Mouse (Mus musculus): ENCODE measurements around the gene Cc2d2b.
A peak's percentile ranks its signal among the peaks of the same experiment; 100 is the strongest.

Gene Cc2d2b

DNA sequence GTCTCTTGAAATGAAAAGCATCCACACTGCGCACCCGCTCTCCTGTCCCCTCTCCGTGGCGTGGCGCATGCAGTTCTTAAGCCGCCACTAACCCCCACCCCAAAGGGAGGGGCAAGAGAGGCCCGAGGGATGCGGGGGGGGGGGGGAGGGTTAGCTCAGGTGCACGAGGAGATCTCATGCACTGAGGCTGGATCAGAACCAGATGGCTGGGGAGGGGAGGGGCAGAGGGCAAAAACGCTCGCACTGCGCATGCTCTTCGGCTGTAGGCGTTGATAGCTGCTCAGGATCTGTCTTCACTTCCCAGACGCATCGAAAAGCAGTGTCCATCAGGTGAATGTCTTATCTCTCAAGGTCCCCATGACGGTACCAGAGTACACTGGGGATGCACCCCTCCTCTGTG, at the start of gene Cc2d2b:
Gene Cc2d2b (plus strand): TSS at position 195 of the 400 bp plus-strand sequence.
- ATAC-seq (ENCODE audit: insufficient number of reproducible peaks, low FRiP score, low TSS enrichment): no peak

DNA sequence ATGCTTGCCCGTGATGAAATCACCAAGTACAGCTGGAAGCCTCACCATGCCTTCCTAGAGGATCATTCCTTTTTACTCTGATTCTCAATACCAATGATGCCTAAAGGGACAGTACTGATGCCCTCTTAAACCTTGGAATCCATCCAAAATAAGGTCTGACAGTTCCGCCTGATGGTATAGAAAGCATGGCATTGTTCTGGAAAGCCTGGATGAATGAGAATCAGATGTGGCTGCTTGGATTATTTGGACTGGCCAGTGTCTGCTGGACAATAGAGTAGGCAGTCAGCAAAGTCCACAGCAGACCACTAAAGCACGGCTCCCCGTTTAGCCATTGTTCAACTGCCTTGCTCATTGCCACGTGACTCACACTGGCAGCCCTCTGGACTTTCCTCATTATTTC, 48.7 kb upstream of the Cc2d2b start:
- no peak for ATAC-seq (ENCODE audit: insufficient number of reproducible peaks, low FRiP score, low TSS enrichment)

DNA sequence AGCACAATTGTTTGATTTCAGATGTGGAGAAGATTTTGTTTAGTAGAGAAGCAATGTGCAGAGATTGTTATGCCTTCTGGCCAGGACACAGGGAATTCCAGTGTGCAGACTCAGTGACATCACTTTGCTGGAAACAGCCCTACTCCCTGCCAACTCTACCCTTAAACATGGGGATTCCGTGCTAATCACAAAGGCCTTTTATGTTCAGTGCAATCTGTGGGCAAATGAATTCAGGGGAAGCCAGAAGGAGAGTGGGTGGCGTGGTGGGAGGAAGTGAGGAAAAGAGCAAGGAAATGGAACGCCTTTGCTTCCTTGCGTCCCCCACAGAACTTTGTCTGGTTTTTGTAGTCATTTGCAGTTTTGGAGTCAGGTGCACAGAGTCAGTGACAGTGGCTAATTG, 46.1 kb upstream of the Cc2d2b start:
- no peak for ATAC-seq (ENCODE audit: insufficient number of reproducible peaks, low FRiP score, low TSS enrichment)

DNA sequence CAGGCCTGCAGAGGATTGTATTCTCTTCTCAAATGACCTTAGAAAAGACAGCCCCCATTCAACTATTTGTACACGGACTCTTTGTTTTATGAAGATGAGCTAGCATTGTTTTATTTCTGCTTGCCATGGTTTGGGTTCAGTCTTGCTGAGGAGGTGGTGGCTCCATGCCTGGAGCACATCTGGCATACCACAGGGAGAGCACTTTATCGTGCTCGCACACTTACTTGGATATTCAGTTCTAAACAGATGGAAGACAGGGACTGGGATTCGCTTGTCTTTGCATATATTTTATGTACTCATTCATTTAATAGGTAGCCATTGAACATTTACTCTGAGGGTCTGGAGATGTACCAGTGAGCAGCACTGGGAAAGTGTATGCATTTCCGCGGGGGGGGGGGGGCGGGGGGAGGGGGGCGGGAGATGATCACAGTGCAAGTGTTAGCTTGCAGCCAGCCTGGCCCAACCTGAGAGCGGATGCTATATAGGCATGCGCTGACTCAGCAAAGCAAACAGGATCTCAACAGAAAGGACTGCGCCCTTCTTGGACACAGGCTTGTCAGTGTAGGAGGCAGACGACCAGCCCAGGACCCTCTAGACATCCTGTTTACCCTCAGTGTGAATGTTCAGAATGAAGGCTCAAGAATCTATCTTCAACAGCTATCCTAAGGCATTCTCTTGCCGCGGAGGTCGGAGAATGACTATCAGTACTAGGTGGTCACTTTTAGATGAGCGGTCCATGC, 35.5 kb upstream of the Cc2d2b start:
- no peak for ATAC-seq (ENCODE audit: insufficient number of reproducible peaks, low FRiP score, low TSS enrichment)

DNA sequence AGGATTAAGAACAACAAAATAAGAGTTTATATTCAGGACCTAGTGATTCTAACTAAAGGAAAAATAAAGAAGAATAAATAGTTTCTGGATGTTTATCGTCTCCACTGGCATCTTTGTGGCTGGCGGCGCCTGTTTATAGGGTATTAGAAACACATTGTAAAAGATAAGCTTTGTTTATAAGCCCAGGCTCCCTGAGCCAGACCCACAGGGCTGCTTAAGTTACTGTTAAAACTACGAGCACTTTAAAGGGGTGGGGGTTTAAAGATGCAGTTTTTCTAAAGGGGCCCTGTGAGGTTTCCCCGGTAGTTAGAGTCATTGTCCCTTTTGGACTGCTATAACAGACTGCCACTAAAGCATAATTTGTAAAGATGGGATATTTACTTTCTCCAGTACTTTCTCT, 33.9 kb upstream of the Cc2d2b start:
- ATAC-seq (ENCODE audit: insufficient number of reproducible peaks, low FRiP score, low TSS enrichment): no peak

DNA sequence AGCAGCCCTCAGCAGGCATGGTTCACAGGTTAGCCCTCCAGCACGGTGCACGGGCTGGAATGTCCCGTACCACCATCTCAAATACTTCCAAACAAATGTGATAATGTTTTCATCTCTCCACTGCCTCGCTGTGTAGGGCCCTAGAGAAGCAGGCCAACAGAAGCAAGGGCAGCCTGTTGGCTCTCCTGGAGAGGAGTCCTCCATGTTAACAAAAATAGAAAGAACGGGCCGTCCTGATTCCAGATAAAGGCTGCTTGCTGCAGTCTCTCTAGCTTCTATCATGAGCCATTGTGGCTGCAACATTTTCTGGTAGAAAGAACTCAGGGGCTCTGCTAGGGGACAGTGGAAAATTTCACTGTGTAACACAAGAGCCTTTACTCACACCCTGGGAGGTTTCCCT, 31.6 kb upstream of the Cc2d2b start:
- no peak for ATAC-seq (ENCODE audit: insufficient number of reproducible peaks, low FRiP score, low TSS enrichment)

DNA sequence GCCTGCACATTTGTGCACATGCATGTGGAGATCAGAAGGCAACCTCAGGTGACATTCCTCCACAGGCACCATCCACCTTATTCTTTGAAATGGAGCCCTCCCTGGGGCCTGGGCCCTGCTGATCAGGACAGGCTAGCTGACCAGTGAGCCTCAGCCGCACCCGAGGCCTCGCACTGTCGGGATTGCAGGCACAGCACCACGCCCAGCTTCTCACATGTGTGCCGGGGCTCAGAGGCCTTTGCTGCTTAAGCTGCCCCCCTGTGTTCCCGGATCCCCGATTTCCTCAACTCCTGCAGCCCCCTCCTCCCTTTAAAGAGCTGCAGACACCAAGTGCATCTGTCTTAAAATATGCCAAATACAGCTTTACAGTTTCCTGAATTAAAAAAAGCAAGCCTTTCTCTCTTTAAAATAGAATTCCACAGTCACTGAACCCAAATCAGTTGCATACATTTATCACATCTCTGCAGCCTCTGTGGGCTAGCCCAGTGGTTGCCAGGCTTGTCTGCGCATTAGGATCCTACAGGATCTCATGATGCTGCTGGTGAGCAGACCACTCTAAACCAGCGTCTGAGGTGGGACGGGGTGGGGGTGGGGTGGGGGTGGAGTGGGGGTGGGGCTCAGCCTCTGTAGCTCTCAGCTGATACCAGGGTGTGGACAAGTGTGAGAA, 29.0 kb upstream of the Cc2d2b start:
- ATAC-seq (ENCODE audit: insufficient number of reproducible peaks, low FRiP score, low TSS enrichment): no peak

DNA sequence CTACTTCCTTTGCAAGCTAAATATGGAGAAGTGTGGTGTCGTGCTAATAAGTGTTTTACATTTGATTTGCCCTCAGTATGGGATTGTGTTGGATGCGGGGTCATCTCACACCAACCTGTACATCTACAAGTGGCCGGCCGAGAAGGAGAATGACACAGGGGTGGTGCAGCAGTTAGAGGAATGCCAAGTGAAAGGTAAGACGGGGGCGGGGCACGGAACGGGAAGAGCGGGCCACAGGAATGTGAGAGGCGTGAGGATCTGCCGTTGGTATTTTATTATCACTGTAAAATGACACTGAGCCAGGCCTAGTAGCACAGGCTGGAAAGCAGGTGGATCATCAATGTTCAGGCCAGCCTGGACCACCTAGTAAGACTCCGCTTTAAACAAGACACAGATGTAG, 28.2 kb upstream of the Cc2d2b start:
- ATAC-seq (ENCODE audit: insufficient number of reproducible peaks, low FRiP score, low TSS enrichment): no peak

DNA sequence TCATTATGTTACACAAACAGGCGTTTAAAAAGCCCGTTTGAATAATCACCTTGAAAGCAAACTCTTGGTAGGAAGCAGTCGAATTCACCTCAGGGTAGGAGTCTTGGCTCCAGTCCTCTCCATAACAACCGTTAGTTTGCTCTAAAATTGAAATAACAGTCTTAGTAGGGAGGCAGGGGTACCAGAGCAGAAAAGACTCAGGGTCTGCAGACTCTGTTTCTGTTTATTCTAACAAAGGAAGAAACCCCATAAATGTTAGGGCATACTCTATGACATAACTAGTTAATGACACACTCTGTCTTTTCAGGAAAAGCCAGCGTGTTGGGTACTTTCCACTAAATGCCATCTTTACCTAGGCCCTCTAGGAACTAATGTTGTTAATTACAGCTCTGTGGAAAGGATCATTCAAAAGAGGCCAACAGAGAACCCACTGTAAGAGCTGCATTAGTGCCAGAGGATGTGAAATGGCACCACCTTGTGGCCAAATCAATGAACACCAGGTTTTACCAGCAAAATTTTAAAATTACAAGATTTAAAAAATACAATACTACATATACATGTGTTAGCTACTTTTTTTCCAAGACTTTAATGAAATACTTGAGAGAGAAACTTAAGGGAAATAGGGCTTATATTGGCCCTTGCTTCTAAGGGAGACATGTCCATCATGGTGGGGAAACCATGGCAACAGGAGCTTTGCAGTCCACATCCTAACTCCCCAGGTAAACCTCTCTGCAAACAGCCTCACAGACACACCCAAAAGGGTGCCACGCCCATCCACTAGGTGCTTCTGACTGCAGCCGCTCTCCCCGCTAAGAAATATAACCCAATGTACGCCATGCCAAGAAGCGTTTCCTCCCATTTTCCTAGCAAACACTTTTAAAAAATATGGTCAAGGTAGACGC, 26.2 kb upstream of the Cc2d2b start:
- ATAC-seq (ENCODE audit: insufficient number of reproducible peaks, low FRiP score, low TSS enrichment): peak; percentile 51; the same call in 1 of the 2 replicates

DNA sequence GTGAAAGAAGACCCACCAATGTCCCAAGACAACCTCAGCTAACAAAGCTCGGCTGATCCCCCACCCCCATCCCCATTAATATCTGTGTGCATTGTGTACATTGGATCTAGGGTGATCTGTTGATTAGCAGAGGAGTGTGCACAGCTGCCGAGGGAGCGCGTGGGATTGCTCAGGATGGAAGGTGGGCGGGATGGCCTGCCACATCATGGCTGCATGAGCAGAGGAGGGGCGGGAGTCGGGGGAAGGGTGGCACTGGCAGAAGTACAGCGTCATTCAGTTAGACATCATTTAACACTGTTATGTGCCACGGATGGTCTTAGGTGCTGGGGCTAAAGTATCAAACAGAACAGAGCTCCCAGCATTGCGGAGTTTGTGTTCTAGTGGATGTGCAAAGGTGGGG, 25.0 kb upstream of the Cc2d2b start:
- no peak for ATAC-seq (ENCODE audit: insufficient number of reproducible peaks, low FRiP score, low TSS enrichment)

DNA sequence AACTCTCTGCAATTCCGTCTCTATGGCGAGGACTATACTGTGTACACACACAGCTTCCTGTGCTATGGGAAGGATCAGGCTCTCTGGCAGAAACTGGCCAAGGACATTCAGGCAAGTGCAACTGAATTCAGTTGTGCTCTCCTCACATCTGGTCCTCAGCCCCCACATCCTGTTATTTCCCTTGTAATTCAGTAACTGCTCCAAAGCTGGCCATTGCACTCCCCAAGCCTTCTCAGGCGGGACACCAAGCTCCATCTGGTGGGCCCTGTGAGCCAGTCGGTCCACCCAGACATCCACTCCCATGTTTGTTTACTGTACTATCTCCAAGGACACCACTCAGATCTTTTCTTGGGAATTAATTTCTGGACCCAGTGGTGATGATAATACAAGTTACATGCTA, 22.4 kb upstream of the Cc2d2b start:
- no peak for ATAC-seq (ENCODE audit: insufficient number of reproducible peaks, low FRiP score, low TSS enrichment)

DNA sequence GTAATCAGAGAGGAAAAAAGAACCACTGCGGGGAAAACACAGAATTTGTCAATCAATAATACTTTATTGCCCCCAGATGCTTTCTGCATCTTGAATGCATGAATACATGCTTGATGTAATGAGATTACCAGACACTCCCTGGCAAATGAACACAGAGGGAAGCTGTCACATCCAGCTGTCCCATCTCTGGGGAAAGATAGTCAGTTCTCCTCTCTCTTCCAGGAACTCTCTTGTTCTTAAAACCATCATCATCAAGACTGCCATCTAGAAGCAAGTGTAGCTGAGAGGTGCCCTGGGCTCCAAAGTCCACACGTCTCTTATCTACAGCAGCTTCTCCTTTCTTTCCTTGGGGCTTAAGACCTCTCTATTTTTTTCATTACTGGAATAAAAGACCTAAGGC, 21.9 kb upstream of the Cc2d2b start:
- no peak for ATAC-seq (ENCODE audit: insufficient number of reproducible peaks, low FRiP score, low TSS enrichment)

DNA sequence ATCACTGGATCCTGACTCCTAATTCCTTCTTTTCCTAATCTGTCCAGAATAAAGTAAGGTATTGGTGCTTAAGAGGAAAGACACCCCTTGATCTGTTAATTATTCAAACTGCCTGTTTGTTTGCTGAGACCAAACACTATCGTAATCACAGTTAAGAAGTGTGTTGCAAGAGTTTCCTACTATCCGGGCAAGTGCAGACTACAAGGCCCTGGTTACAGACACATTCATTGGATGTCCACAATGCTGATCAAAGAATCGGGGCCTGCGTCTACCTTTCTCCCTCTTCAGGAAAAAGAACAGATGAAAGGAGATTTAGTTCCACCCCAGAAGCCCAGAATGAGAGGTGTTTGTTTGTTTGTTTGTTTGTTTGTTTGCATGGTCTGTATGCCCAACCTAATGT, 20.3 kb upstream of the Cc2d2b start:
- ATAC-seq (ENCODE audit: insufficient number of reproducible peaks, low FRiP score, low TSS enrichment): no peak

DNA sequence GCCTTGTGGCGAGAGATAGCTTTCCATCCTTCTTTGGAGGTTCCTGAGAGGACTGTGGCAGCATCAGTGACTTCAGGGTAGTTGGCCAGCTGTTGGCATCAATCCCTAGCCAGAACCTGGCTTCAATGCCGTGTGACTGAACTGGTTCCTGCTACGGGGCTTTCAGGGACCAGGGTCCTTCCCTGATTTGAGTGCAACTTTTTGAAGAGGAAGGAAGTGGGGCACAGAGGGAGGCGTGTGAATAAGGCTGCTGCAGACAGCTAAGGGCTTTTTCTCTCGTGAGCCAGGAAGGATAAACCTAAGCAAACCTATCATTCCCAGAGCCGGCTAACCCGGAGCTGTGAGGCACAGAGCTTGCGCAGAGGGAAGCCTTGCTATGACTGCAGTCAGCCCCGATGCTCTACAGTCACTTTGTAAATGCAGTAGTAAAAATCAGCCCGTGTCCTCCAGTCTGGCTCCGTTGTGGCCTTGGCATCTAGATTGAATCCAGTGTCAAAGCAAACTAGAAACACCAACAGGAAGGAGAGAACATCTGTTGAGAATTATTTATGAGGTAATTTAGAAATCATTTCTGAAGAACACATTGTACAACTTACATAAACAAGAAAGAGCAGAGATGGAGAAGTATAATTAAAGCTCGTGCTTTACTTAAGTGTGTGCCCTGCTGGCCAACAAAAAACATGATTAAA, 19.7 kb upstream of the Cc2d2b start:
- ATAC-seq (ENCODE audit: insufficient number of reproducible peaks, low FRiP score, low TSS enrichment): no peak

DNA sequence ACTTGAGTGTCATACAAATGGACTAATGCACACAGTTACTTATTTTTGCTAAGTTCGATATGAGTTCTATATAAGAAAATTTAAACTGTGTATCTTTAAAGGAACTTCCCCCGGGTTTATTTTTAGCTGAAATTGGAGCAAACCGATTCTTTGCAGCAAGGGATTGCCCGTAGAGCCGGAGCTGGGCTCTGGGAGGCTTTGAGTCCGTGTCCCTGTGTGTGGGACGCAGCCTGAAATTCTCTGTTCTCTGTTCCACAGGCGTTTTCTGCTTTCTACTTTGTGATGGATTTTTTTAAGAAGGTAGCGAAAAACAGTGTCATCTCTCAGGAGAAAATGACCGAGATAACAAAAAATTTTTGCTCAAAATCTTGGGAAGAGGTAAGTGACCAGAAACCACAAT, 15.1 kb upstream of the Cc2d2b start:
- ATAC-seq (ENCODE audit: insufficient number of reproducible peaks, low FRiP score, low TSS enrichment): no peak

DNA sequence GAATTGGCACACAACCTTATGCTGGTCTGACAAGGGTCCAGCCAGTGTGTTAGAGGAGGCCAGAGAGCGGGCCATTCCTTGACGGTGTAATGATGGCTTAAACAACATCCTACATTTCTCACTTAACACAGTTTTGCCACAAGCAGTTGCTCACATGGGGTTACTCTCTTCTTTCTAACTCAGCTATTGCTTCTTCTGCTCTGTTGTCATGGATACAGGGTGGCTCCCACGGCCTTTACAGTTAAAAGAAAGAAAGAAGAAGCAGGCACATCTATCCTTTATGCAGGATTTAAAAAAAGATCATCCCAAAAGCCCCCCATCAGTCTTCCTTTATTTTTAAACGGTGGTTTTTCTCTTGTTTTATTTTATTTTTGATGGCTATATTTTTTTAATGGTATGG, 14.7 kb upstream of the Cc2d2b start:
- ATAC-seq (ENCODE audit: insufficient number of reproducible peaks, low FRiP score, low TSS enrichment): no peak

DNA sequence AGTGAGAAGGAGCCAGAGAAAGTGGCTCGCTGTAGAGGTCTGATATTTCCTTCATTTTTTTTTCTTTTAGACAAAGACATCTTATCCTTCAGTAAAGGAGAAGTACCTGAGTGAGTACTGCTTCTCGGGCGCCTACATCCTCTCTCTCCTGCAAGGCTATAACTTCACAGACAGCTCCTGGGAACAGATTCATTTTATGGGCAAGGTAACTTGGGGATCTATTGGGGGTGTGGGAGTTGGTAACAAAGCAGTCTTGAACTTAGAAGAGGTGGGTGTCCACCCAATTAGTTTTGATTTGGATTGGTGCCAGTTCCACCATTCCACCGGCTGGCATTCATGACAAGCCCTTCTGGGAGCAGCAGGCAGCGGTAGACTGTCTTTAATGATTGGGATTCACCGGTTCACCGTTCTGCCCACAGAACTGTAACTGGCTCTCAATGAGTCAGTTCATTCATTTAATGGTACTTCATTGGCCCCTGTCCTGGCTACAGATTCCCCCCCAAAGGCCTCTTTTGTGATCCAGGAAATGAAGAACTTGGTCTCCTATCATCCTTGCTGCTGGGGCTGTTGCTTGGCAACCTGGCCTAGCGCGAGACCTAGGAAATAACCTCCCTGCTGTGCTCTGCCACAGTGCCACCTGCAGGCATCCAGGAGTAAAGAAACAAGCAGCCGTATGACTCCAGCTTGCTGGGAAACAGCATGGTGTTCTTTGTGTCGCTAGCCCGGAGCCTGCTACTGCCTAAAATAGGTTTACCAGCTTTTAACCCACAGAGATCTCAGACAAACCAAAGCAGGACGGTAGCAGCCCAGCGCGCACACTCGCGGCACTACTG, 11.7 kb upstream of the Cc2d2b start:
- peak; percentile 95 for ATAC-seq (ENCODE audit: insufficient number of reproducible peaks, low FRiP score, low TSS enrichment)

DNA sequence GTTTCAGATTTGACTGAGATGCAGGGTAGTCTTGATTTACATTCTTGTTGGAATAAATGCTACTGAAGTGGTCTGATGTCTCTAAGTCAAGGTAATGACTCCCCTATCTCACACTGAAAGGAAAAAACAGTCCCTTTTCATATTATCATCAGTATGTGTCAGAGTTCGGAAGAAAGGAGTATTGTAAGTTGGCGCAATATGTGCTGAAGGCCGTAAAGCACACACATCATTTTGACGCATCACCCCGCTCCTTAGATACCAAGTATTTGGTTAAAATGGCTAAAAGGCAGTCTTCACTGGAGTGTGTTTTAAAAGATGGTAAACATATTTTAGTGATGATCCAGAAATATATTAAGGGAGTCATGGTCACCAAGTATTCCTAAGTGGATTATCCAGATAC, 10.9 kb upstream of the Cc2d2b start:
- no peak for ATAC-seq (ENCODE audit: insufficient number of reproducible peaks, low FRiP score, low TSS enrichment)

DNA sequence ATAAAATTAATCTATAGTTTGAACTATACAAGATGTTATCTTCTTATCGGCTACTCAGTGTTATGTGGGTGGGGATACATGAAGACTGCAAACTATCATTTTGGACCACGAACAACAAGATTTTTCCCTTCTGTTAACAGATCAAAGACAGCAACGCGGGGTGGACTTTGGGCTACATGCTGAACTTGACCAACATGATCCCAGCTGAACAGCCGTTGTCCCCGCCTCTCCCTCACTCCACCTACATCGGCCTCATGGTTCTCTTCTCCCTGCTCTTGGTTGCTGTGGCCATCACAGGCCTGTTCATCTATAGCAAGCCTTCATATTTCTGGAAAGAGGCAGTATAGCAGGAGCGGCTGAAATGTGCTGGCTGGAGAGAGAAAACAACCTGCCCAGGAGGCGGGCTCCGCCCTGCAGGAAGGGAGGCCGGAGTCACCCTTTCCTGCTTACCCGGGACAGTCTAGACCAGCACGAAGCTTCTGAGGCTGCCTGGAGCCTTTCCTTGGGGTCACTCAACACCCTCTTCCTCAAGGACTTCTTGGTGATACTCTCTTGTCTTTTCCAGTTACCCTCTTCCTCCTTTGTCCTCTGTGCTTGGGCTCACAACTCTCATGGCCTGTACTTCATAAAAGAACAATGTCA, 9.7 kb upstream of the Cc2d2b start:
- ATAC-seq (ENCODE audit: insufficient number of reproducible peaks, low FRiP score, low TSS enrichment): no peak

Data from cerebellum, adult (tissue).